Mouse (Mus musculus) cerebellum, postnatal 36 days (tissue): ENCODE data around the gene Nap1l3.
A peak's percentile ranks its signal among the peaks of the same experiment; 100 is the strongest.

Experiments
- DNase-seq, 2 experiments: peaks; one replicate each; pipeline ENCODE4 v3.0.0; 2021 to 2022; ENCODE audit warnings: mixed read lengths in 2 of 2

The Nap1l3 gene

DNA sequence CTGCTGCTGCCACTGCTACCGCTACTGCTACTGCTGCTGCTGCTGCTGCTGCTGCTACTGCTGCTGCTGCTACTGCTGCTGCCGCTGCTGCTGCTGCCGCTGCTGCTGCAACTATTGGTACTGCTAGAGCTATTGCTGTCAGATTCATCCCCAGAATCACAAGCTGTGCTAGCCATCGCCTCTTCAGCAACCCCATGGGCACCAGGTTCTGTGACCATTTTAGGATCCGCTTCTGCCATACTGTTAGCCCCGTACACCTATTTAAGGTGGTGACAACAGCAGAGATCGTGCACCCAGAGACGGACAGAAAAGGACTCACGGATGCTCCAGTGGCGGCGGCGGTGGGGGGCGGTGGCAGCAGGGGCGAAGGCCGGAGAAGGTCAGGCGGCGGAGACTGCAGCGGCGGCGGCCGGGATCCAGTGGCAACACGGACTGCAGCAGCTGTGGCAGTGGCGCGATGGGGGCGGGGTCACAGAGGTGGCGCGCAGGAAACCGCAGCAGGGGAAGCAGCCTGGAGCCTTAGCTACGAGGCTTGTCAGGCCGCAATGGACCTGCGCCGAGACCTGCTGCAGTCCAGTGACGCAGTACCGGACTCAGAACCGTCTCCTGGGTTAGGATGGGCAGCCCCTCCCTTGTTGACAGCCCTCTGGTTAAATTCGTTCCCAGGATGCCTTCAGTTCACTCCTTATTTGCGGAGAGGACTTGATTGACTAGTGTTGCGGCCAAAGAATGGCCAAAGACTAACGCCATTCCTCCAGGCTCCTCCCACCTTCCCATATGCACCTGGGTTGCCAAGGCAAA lies at the start of gene Nap1l3:
Gene Nap1l3 (minus strand): TSS at position 621 of the 801 bp plus-strand sequence.
- DNase-seq = peak; percentile 74 to 75

- no peak for DNase-seq
These were observed 451 bp upstream of the Nap1l3 start for GRCm38 (mm10) chrX:122397652-122398051.
